In the genomic region with DNA sequence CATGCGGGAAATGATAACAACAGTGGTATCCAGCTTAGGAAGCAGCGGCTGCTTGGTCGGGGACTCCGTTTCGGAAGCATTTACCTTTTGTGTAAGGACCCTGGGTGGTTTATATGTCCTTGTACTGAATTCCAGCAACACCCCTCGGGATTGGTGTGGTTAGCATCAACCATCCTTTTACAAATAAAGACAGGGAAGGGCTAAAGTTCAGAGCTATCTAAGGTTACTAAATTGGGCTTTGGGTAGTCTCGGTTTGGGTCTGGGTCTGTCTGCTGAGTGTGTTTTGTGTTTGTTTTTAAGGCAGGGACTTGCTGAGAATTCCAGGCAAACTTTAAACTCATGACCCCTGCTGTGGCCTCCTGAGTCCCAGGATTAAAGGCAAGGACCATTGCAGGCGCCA, we compare ENCODE assay signal across 9 mouse cellular contexts. TPM values are rescaled to one million over a fixed set of nuclear protein-coding genes. Genes with fewer than 3 reads are reported as not detected.
A peak's percentile ranks its signal among the peaks of the same experiment; 100 is the strongest.
DNase-seq lines count a peak whose midpoint lies in the region; ATAC-seq lines count a peak whose summit lies in the region.
"Had no signal": no experiment of that assay in that cellular context is flagged by ENCODE, and none has a peak within 500 bp of the region (broad histone marks: within the 10 kb centered on the region; RNA-seq: fewer than 3 reads in every experiment).

No protein-coding gene starts in this region.

- DNase-seq in heart, postnatal 36 days: no peak
- peak; percentile 54 for DNase-seq in ZHBTc4 (ENCODE audit: low read depth, low spot score)
- no peak for DNase-seq in cerebellum, postnatal 25 days
- no peak for DNase-seq in testis, postnatal 10 days (ENCODE audit: low spot score)
- DNase-seq in cerebellum, adult 11 months: no peak
- DNase-seq: kidney, adult 9 months had no signal

- H3K4me1 ChIP-seq in heart, embryonic 16.5 days (ENCODE audit: control insufficient read depth, insufficient read depth, low read length): peaks cover 19% of the 10 kb centered on the region
- H3K4me1 ChIP-seq in hindbrain, embryonic 13.5 days (replicated peaks): peaks cover 27% of the 10 kb centered on the region
- H3K4me1 ChIP-seq in midbrain, embryonic 13.5 days (replicated peaks): peaks cover 25% of the 10 kb centered on the region

- no peak overlapping the region; the same call in 1 of the 2 replicates for H3K9ac ChIP-seq in heart, embryonic 16.5 days (ENCODE audit: low read length)
- no peak overlapping the region for H3K9ac ChIP-seq in hindbrain, embryonic 13.5 days
- no peak overlapping the region for H3K9ac ChIP-seq in midbrain, embryonic 13.5 days (replicated peaks)

- H3K4me2 ChIP-seq in heart, embryonic 16.5 days (ENCODE audit: low read depth, low read length): peak overlapping the region; percentile 55
- H3K4me2 ChIP-seq in hindbrain, embryonic 13.5 days: no peak overlapping the region
- H3K4me2 ChIP-seq in midbrain, embryonic 13.5 days (replicated peaks): peak overlapping the region; percentile 29; the same call in 1 of the 2 replicates

- ATAC-seq in heart, embryonic 16.5 days (replicated peaks; ENCODE audit: extremely low read depth, insufficient read depth, low FRiP score): no peak
- no peak for ATAC-seq in hindbrain, embryonic 13.5 days (ENCODE audit: low FRiP score)
- no peak for ATAC-seq in midbrain, embryonic 13.5 days

- H3K4me3 ChIP-seq in heart, embryonic 16.5 days (ENCODE audit: low read length): peak overlapping the region; percentile 1; the same call in 1 of the 2 replicates
- no peak overlapping the region for H3K4me3 ChIP-seq in hindbrain, embryonic 13.5 days
- no peak overlapping the region for H3K4me3 ChIP-seq in midbrain, embryonic 13.5 days (replicated peaks)

- H3K9me3 ChIP-seq in heart, embryonic 16.5 days (replicated peaks; ENCODE audit: control insufficient read depth, low read length): no peaks in the 10 kb centered on the region
- H3K9me3 ChIP-seq in hindbrain, embryonic 13.5 days: no peaks in the 10 kb centered on the region
- no peaks in the 10 kb centered on the region for H3K9me3 ChIP-seq in midbrain, embryonic 13.5 days

- intact Hi-C loops in heart, postnatal 36 days (cut with DNase I): no loop called here

- H3K27me3 ChIP-seq in heart, embryonic 16.5 days (ENCODE audit: control insufficient read depth, insufficient read depth, low read length): no peaks in the 10 kb centered on the region
- peaks cover 7% of the 10 kb centered on the region; the same call in 1 of the 2 replicates for H3K27me3 ChIP-seq in hindbrain, embryonic 13.5 days
- 0 out of 2 replicates have a peak, but pooled peaks cover 3% of the 10 kb centered on the region for H3K27me3 ChIP-seq in midbrain, embryonic 13.5 days

- WGBS in heart, embryonic 16.5 days: 26% methylated on average over 8 of the region's 8 CpGs
- 31% methylated on average over 8 of the region's 8 CpGs for WGBS in hindbrain, embryonic 13.5 days
- 36% methylated on average over 8 of the region's 8 CpGs for WGBS in midbrain, embryonic 13.5 days

- H3K36me3 ChIP-seq in heart, embryonic 16.5 days (ENCODE audit: control insufficient read depth, insufficient read depth): no peaks in the 10 kb centered on the region
- no peaks in the 10 kb centered on the region for H3K36me3 ChIP-seq in hindbrain, embryonic 13.5 days
- H3K36me3 ChIP-seq in midbrain, embryonic 13.5 days: no peaks in the 10 kb centered on the region

- peak overlapping the region; percentile 79 for H3K27ac ChIP-seq in heart, embryonic 16.5 days (ENCODE audit: low read length)
- peak overlapping the region; percentile 61 for H3K27ac ChIP-seq in hindbrain, embryonic 13.5 days
- no peak overlapping the region; the same call in 1 of the 2 replicates for H3K27ac ChIP-seq in midbrain, embryonic 13.5 days

RNA-seq across cellular contexts. Expression of a gene that starts 15.2 kb away (rescaled TPM):
- polyA plus RNA-seq in heart, embryonic 16.5 days (2015; fragmentation: Nextera tagmentation; extraction: Ambion mirVana): 352 and 364 TPM in 2 replicates
- 100 to 1,000 TPM; 203 to 210 TPM for total RNA-seq in heart, postnatal 36 days (2021)
- 292 and 306 TPM in 2 replicates for polyA plus RNA-seq in hindbrain, embryonic 13.5 days (2015; fragmentation: Nextera tagmentation; extraction: Ambion mirVana)
- 287 and 316 TPM in 2 replicates for polyA plus RNA-seq in midbrain, embryonic 13.5 days (2015; fragmentation: Nextera tagmentation; extraction: Ambion mirVana)

RNA-seq across cellular contexts. Expression of a gene that starts 53.8 kb away (rescaled TPM):
- polyA plus RNA-seq in heart, embryonic 16.5 days (2015; fragmentation: Nextera tagmentation; extraction: Ambion mirVana): 63.4 and 65.8 TPM in 2 replicates
- 10 to 100 TPM; 35.4 to 44.2 TPM for total RNA-seq in heart, postnatal 36 days (2021)
- 157 TPM in 2 replicates for polyA plus RNA-seq in hindbrain, embryonic 13.5 days (2015; fragmentation: Nextera tagmentation; extraction: Ambion mirVana)
- 180 and 182 TPM in 2 replicates for polyA plus RNA-seq in midbrain, embryonic 13.5 days (2015; fragmentation: Nextera tagmentation; extraction: Ambion mirVana)
